Mouse (Mus musculus) ovary, adult 18-20 months (tissue): ENCODE results near the gene Mc1r.
A peak's percentile ranks its signal among the peaks of the same experiment; 100 is the strongest.

Source experiments
- DNase-seq: peaks from one replicate; pipeline ENCODE4 v3.0.0; 2022; ENCODE audit warnings: low spot score, mixed read lengths

The Mc1r gene

GRCm38 (mm10) chr8:123406786-123407185 is at the start of gene Mc1r:
Mc1r (plus strand) TSS chr8:123407107.
- no peak for DNase-seq

GRCm38 (mm10) chr8:123361082-123361739 is 45.7 kb upstream of the Mc1r start:
- peak; percentile 15 for DNase-seq

GRCm38 (mm10) chr8:123373403-123374238 is 33.3 kb upstream of the Mc1r start, which contains the start of gene Tcf25:
Tcf25 (plus strand) TSS chr8:123373753.
- DNase-seq: peak; percentile 93

GRCm38 (mm10) chr8:123374239-123374578 is 32.7 kb upstream of the Mc1r start:
- DNase-seq: peak; percentile 85

GRCm38 (mm10) chr8:123375701-123376100 is 31.2 kb upstream of the Mc1r start:
- DNase-seq: no peak

GRCm38 (mm10) chr8:123376106-123376505 is 30.8 kb upstream of the Mc1r start:
- no peak for DNase-seq

- no peak for DNase-seq
These were observed 25.2 kb upstream of the Mc1r start for GRCm38 (mm10) chr8:123381711-123382110.

GRCm38 (mm10) chr8:123382516-123382915 is 24.4 kb upstream of the Mc1r start:
- no peak for DNase-seq

- DNase-seq: no peak
These were observed 21.9 kb upstream of the Mc1r start for GRCm38 (mm10) chr8:123384883-123385540.

GRCm38 (mm10) chr8:123387041-123387440 is 19.9 kb upstream of the Mc1r start:
- DNase-seq: no peak

- no peak for DNase-seq
These were observed 19.1 kb upstream of the Mc1r start for GRCm38 (mm10) chr8:123387801-123388200.

- DNase-seq: no peak
These were observed 17.9 kb upstream of the Mc1r start for GRCm38 (mm10) chr8:123389026-123389425.

GRCm38 (mm10) chr8:123398308-123398707 is 8.6 kb upstream of the Mc1r start:
- DNase-seq: no peak

- DNase-seq: no peak
These were observed 5.0 kb upstream of the Mc1r start for GRCm38 (mm10) chr8:123401936-123402335.

- no peak for DNase-seq
These were observed 4.1 kb upstream of the Mc1r start for GRCm38 (mm10) chr8:123402730-123403326.

GRCm38 (mm10) chr8:123404521-123404920 is 2.4 kb upstream of the Mc1r start:
- DNase-seq: no peak

GRCm38 (mm10) chr8:123407612-123408011 is 705 bp downstream of the Mc1r start:
- DNase-seq: no peak

- DNase-seq: peak; percentile 71
These were observed 2.0 kb downstream of the Mc1r start for GRCm38 (mm10) chr8:123408586-123409544.

GRCm38 (mm10) chr8:123410049-123410587 is 3.2 kb downstream of the Mc1r start:
- DNase-seq: peak; percentile 20

- DNase-seq: no peak
These were observed 3.9 kb downstream of the Mc1r start for GRCm38 (mm10) chr8:123410788-123411187.

GRCm38 (mm10) chr8:123411246-123411645 is 4.3 kb downstream of the Mc1r start, which contains the start of gene Tubb3:
Tubb3 (plus strand) TSS chr8:123411424.
- DNase-seq: peak; percentile 67
